8 mouse cellular contexts compared by ENCODE assay signal in genomic region chr9:44920374-44921122, GRCm38 (mm10). TPM values are rescaled to one million over a fixed set of nuclear protein-coding genes. Genes with fewer than 3 reads are reported as not detected.
A peak's percentile ranks its signal among the peaks of the same experiment; 100 is the strongest.
DNase-seq lines count a peak whose midpoint lies in the region; ATAC-seq lines count a peak whose summit lies in the region.

Gene Atp5l (minus strand): TSS chr9:44920742.

- DNase-seq in adrenal gland, adult (ENCODE audit: inconsistent age in 2 of 2, low spot score in 1 of 2) = peak; percentile 89 to 98
- peak; percentile 97 for DNase-seq in embryo, embryonic 10.5 days (ENCODE audit: low spot score)
- peak; percentile 77 for DNase-seq in gastrocnemius, postnatal 14 days
- DNase-seq in left cerebral cortex, postnatal 10 days (ENCODE audit: extremely low spot score in 1 of 2, low spot score in 2 of 2) = peak; percentile 86
- DNase-seq in right cerebral cortex, postnatal 25 days = peak; percentile 80
- DNase-seq in urinary bladder, postnatal 4 days (ENCODE audit: low spot score in 2 of 2) = peak; percentile 76 to 79

- intact Hi-C loops in gastrocnemius, postnatal 14 days (cut with DNase I; ENCODE audit: low total_unique reads) = no loop called here
- intact Hi-C loops in left cerebral cortex, postnatal 10 days (cut with DNase I) = loop anchor here (5.0 kb wide), 1 partner anchor 83 kb away; no protein-coding TSS in a partner anchor

- peak; percentile 78 for ATAC-seq in inflammation-experienced regulatory T-cells, adult 6 months
- ATAC-seq in megakaryocyte-erythroid progenitor cell, adult 5-6 weeks (replicated peaks; ENCODE audit: low FRiP score, low TSS enrichment, poor library complexity, severe bottlenecking) = peak; percentile 85

RNA-seq across cellular contexts. Expression of gene Atp5l, which starts in this region (rescaled TPM):
- total RNA-seq in gastrocnemius, postnatal 14 days (2021) = 100 to 1,000 TPM; 663 to 775 TPM
- polyA plus RNA-seq in inflammation-experienced regulatory T-cells, adult 6 months (2017; shearing (Covaris generic)) = 100 to 1,000 TPM; 468 to 593 (median 553) TPM
- 100 to 1,000 TPM; 377 to 378 TPM for total RNA-seq in left cerebral cortex, postnatal 10 days (2021)
- total RNA-seq in megakaryocyte-erythroid progenitor cell, adult 5-6 weeks (2014; fragmentation: Nextera tagmentation) = 751 and 827 TPM in 2 replicates
- 149 and 255 TPM in 2 replicates for total RNA-seq in megakaryocyte-erythroid progenitor cell, adult 5-6 weeks (2017)

Comparison
In these comparisons a context has a peak if more than half of its experiments do, and no peak if none do; other contexts are left out.
1. Peak in every context shown above with its lines: DNase-seq and ATAC-seq.